Mouse (Mus musculus): ENCODE data around the gene Dglucy. TPM values are rescaled to one million over a fixed set of nuclear protein-coding genes. Genes with fewer than 3 reads are reported as not detected.

Gene Dglucy
- total RNA-seq (2017): 4.6 and 16.3 TPM in 2 replicates

GRCm38 (mm10) chr12:100778934-100779865 lies at the start of gene Dglucy:
Dglucy (plus strand) TSS chr12:100779057.
- peak; percentile 54 to 57 for ATAC-seq (replicated peaks in 1 of 2; ENCODE audit: insufficient read depth in 1 of 2, low FRiP score in 2 of 2, low TSS enrichment in 1 of 2, low read depth in 1 of 2, poor library complexity in 2 of 2, severe bottlenecking in 2 of 2)

GRCm38 (mm10) chr12:100735156-100735555 lies 43.7 kb upstream of the Dglucy start:
- no peak for ATAC-seq (replicated peaks in 1 of 2; ENCODE audit: insufficient read depth in 1 of 2, low FRiP score in 2 of 2, low TSS enrichment in 1 of 2, low read depth in 1 of 2, poor library complexity in 2 of 2, severe bottlenecking in 2 of 2)

GRCm38 (mm10) chr12:100735581-100735980 lies 43.3 kb upstream of the Dglucy start:
- no peak for ATAC-seq (replicated peaks in 1 of 2; ENCODE audit: insufficient read depth in 1 of 2, low FRiP score in 2 of 2, low TSS enrichment in 1 of 2, low read depth in 1 of 2, poor library complexity in 2 of 2, severe bottlenecking in 2 of 2)

GRCm38 (mm10) chr12:100738498-100738897 lies 40.4 kb upstream of the Dglucy start:
- no peak for ATAC-seq (replicated peaks in 1 of 2; ENCODE audit: insufficient read depth in 1 of 2, low FRiP score in 2 of 2, low TSS enrichment in 1 of 2, low read depth in 1 of 2, poor library complexity in 2 of 2, severe bottlenecking in 2 of 2)

GRCm38 (mm10) chr12:100739011-100739570 lies 39.8 kb upstream of the Dglucy start:
- ATAC-seq (replicated peaks in 1 of 2; ENCODE audit: insufficient read depth in 1 of 2, low FRiP score in 2 of 2, low TSS enrichment in 1 of 2, low read depth in 1 of 2, poor library complexity in 2 of 2, severe bottlenecking in 2 of 2): no peak

GRCm38 (mm10) chr12:100740313-100740712 lies 38.5 kb upstream of the Dglucy start:
- no peak for ATAC-seq (replicated peaks in 1 of 2; ENCODE audit: insufficient read depth in 1 of 2, low FRiP score in 2 of 2, low TSS enrichment in 1 of 2, low read depth in 1 of 2, poor library complexity in 2 of 2, severe bottlenecking in 2 of 2)

GRCm38 (mm10) chr12:100742468-100742867 lies 36.4 kb upstream of the Dglucy start:
- no peak for ATAC-seq (replicated peaks in 1 of 2; ENCODE audit: insufficient read depth in 1 of 2, low FRiP score in 2 of 2, low TSS enrichment in 1 of 2, low read depth in 1 of 2, poor library complexity in 2 of 2, severe bottlenecking in 2 of 2)

GRCm38 (mm10) chr12:100752977-100753376 lies 25.9 kb upstream of the Dglucy start:
- ATAC-seq (replicated peaks in 1 of 2; ENCODE audit: insufficient read depth in 1 of 2, low FRiP score in 2 of 2, low TSS enrichment in 1 of 2, low read depth in 1 of 2, poor library complexity in 2 of 2, severe bottlenecking in 2 of 2): peak; percentile 27 to 48; a peak in 3 of 4 replicates

GRCm38 (mm10) chr12:100753716-100754115 lies 25.1 kb upstream of the Dglucy start:
- ATAC-seq (replicated peaks in 1 of 2; ENCODE audit: insufficient read depth in 1 of 2, low FRiP score in 2 of 2, low TSS enrichment in 1 of 2, low read depth in 1 of 2, poor library complexity in 2 of 2, severe bottlenecking in 2 of 2): no peak

GRCm38 (mm10) chr12:100757427-100757826 lies 21.4 kb upstream of the Dglucy start:
- no peak for ATAC-seq (replicated peaks in 1 of 2; ENCODE audit: insufficient read depth in 1 of 2, low FRiP score in 2 of 2, low TSS enrichment in 1 of 2, low read depth in 1 of 2, poor library complexity in 2 of 2, severe bottlenecking in 2 of 2)

GRCm38 (mm10) chr12:100762663-100763425 lies 16.0 kb upstream of the Dglucy start:
- ATAC-seq (replicated peaks in 1 of 2; ENCODE audit: insufficient read depth in 1 of 2, low FRiP score in 2 of 2, low TSS enrichment in 1 of 2, low read depth in 1 of 2, poor library complexity in 2 of 2, severe bottlenecking in 2 of 2): no peak

GRCm38 (mm10) chr12:100764329-100765018 lies 14.4 kb upstream of the Dglucy start:
- peak; percentile 48 to 53; a peak in 3 of 4 replicates for ATAC-seq (replicated peaks in 1 of 2; ENCODE audit: insufficient read depth in 1 of 2, low FRiP score in 2 of 2, low TSS enrichment in 1 of 2, low read depth in 1 of 2, poor library complexity in 2 of 2, severe bottlenecking in 2 of 2)

- ATAC-seq (replicated peaks in 1 of 2; ENCODE audit: insufficient read depth in 1 of 2, low FRiP score in 2 of 2, low TSS enrichment in 1 of 2, low read depth in 1 of 2, poor library complexity in 2 of 2, severe bottlenecking in 2 of 2): no peak
Observed at GRCm38 (mm10) chr12:100769871-100770270, 9.0 kb upstream of the Dglucy start.

- no peak for ATAC-seq (replicated peaks in 1 of 2; ENCODE audit: insufficient read depth in 1 of 2, low FRiP score in 2 of 2, low TSS enrichment in 1 of 2, low read depth in 1 of 2, poor library complexity in 2 of 2, severe bottlenecking in 2 of 2)
Observed at GRCm38 (mm10) chr12:100770765-100771164, 8.1 kb upstream of the Dglucy start.

- ATAC-seq (replicated peaks in 1 of 2; ENCODE audit: insufficient read depth in 1 of 2, low FRiP score in 2 of 2, low TSS enrichment in 1 of 2, low read depth in 1 of 2, poor library complexity in 2 of 2, severe bottlenecking in 2 of 2): no peak
Observed at GRCm38 (mm10) chr12:100772230-100772984, 6.5 kb upstream of the Dglucy start.

GRCm38 (mm10) chr12:100774756-100775155 lies 4.1 kb upstream of the Dglucy start:
- ATAC-seq (replicated peaks in 1 of 2; ENCODE audit: insufficient read depth in 1 of 2, low FRiP score in 2 of 2, low TSS enrichment in 1 of 2, low read depth in 1 of 2, poor library complexity in 2 of 2, severe bottlenecking in 2 of 2): no peak

- no peak for ATAC-seq (replicated peaks in 1 of 2; ENCODE audit: insufficient read depth in 1 of 2, low FRiP score in 2 of 2, low TSS enrichment in 1 of 2, low read depth in 1 of 2, poor library complexity in 2 of 2, severe bottlenecking in 2 of 2)
Observed at GRCm38 (mm10) chr12:100775291-100775690, 3.6 kb upstream of the Dglucy start.

Measured in hematopoietic stem cell, adult 5-6 weeks (primary cell).